Mouse (Mus musculus): Measurements from ENCODE around the gene Tmprss11b.

DNA sequence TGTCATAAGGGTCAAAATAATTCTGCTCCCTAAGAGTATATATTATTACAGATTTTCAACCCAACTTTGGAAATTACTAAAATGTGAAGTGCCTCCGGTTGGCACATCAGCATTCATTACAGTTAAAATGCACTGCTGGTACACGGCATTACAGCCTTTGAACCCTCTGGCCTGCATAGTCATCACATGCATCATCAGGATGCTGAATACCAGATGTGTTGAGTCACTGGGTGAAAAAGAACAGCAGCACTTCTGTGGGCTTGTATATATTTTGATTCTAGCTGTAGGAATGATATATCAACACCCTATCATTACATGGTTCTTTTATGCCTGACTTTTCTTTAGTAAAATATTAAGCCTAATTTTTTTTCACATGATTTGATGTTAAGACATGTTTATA lies 45.5 kb downstream of the Tmprss11b start:
- no peak for TF ChIP-seq CTCF (conservative IDR thresholded peaks at IDR 0.05; ENCODE audit: insufficient read depth, insufficient read length, low read depth, low read length)
- TF ChIP-seq POLR2A (IDR thresholded peaks at IDR 0.05; ENCODE audit: low read depth, low read length): no peak
